In genomic region chr6:121271707-121272074, GRCm38 (mm10) we compare ENCODE assay signal across 8 mouse cellular contexts. TPM values are rescaled to one million over a fixed set of nuclear protein-coding genes. Genes with fewer than 3 reads are reported as not detected.
DNase-seq lines count a peak whose midpoint lies in the region; ATAC-seq and TF ChIP-seq lines count a peak whose summit lies in the region.

No protein-coding gene starts in this region.

- H3K27ac ChIP-seq in heart, embryonic 14.5 days (replicated peaks in 1 of 2; ENCODE audit: control insufficient read depth in 1 of 2, insufficient read depth in 1 of 2, low read depth in 2 of 2, low read length in 2 of 2): no peak overlapping the region
- H3K27ac ChIP-seq in bone marrow macrophage, adult 2 months (ENCODE audit: insufficient read depth, low read depth, low read length): no peak overlapping the region
- no peak overlapping the region for H3K27ac ChIP-seq in hindbrain, embryonic 15.5 days (replicated peaks)
- H3K27ac ChIP-seq in midbrain, embryonic 12.5 days (replicated peaks): no peak overlapping the region

- no peak for ATAC-seq in heart, embryonic 14.5 days (ENCODE audit: insufficient number of reproducible peaks, insufficient read depth, low FRiP score, low read depth)
- peak; percentile 57 for ATAC-seq in hindbrain, embryonic 15.5 days (ENCODE audit: low FRiP score, low read depth)
- ATAC-seq in midbrain, embryonic 12.5 days (ENCODE audit: low FRiP score, low read depth): no peak
- no peak; the same call in 1 of the 2 replicates for ATAC-seq in megakaryocyte progenitor cell, adult 5-6 weeks (replicated peaks; ENCODE audit: poor library complexity)

- TF ChIP-seq POLR2A in bone marrow macrophage, adult 2 months (IDR thresholded peaks at IDR 0.05; ENCODE audit: borderline replicate concordance, low read depth, low read length): no peak

- H3K27me3 ChIP-seq in heart, embryonic 14.5 days (ENCODE audit: control insufficient read depth, insufficient read depth, low read length): 0 out of 2 replicates have a peak, but pooled peaks cover 5% of the 10 kb centered on the region
- H3K27me3 ChIP-seq in hindbrain, embryonic 15.5 days: no peaks in the 10 kb centered on the region
- no peaks in the 10 kb centered on the region; the same call in 1 of the 2 replicates for H3K27me3 ChIP-seq in midbrain, embryonic 12.5 days

- intact Hi-C loops in heart, postnatal 10 days (cut with DNase I): loop anchor here (1.0 to 2.0 kb wide), 4 partner anchors 55 to 262 kb away; no protein-coding TSS in a partner anchor

- no peak for DNase-seq in heart, postnatal 10 days
- no peak for DNase-seq in layer of hippocampus, adult 11-12 months (ENCODE audit: low spot score)
- DNase-seq in right cerebral cortex, postnatal 10 days (ENCODE audit: low spot score in 2 of 2): no peak

- TF ChIP-seq CTCF in bone marrow macrophage, adult 2 months (IDR thresholded peaks at IDR 0.05; ENCODE audit: low read depth, low read length): no peak

- H3K4me3 ChIP-seq in heart, embryonic 14.5 days (ENCODE audit: control insufficient read depth in 1 of 2, insufficient read depth in 1 of 2, low read depth in 1 of 2, low read length in 2 of 2): peak overlapping the region in 1 of 2 experiments; percentile 47; a peak in 1 of 4 replicates
- H3K4me3 ChIP-seq in bone marrow macrophage, adult 2 months (ENCODE audit: insufficient read depth, low read length): peak overlapping the region; percentile 18; the same call in 1 of the 2 replicates
- no peak overlapping the region for H3K4me3 ChIP-seq in hindbrain, embryonic 15.5 days
- H3K4me3 ChIP-seq in midbrain, embryonic 12.5 days: no peak overlapping the region

- no peaks in the 10 kb centered on the region for H3K4me1 ChIP-seq in heart, embryonic 14.5 days (ENCODE audit: control insufficient read depth in 2 of 2, insufficient read depth in 2 of 2, low read length in 2 of 2)
- H3K4me1 ChIP-seq in bone marrow macrophage, adult 2 months (ENCODE audit: control insufficient read depth, insufficient read depth, low read length): peaks cover 5% of the 10 kb centered on the region; the same call in 1 of the 2 replicates
- no peaks in the 10 kb centered on the region for H3K4me1 ChIP-seq in hindbrain, embryonic 15.5 days (replicated peaks)
- H3K4me1 ChIP-seq in midbrain, embryonic 12.5 days: 0 out of 2 replicates have a peak, but pooled peaks cover 2% of the 10 kb centered on the region

- H3K4me2 ChIP-seq in heart, embryonic 14.5 days (ENCODE audit: low read length): peak overlapping the region; percentile 86
- peak overlapping the region; percentile 59 for H3K4me2 ChIP-seq in hindbrain, embryonic 15.5 days
- H3K4me2 ChIP-seq in midbrain, embryonic 12.5 days (replicated peaks): peak overlapping the region; percentile 58

- no peak overlapping the region for H3K9ac ChIP-seq in heart, embryonic 14.5 days (ENCODE audit: low read length)
- no peak overlapping the region for H3K9ac ChIP-seq in hindbrain, embryonic 15.5 days
- no peak overlapping the region for H3K9ac ChIP-seq in midbrain, embryonic 12.5 days (replicated peaks)

- WGBS in heart, embryonic 14.5 days: 11% methylated on average over 4 of the region's 4 CpGs
- WGBS in hindbrain, embryonic 15.5 days: 12% methylated on average over 4 of the region's 4 CpGs
- 15% methylated on average over 4 of the region's 4 CpGs for WGBS in midbrain, embryonic 12.5 days

- no peaks in the 10 kb centered on the region for H3K9me3 ChIP-seq in heart, embryonic 14.5 days (ENCODE audit: control insufficient read depth, low read length)
- no peaks in the 10 kb centered on the region for H3K9me3 ChIP-seq in hindbrain, embryonic 15.5 days
- H3K9me3 ChIP-seq in midbrain, embryonic 12.5 days: no peaks in the 10 kb centered on the region

- H3K36me3 ChIP-seq in heart, embryonic 14.5 days (ENCODE audit: control insufficient read depth, insufficient read depth, low read length): no peaks in the 10 kb centered on the region
- no peaks in the 10 kb centered on the region for H3K36me3 ChIP-seq in hindbrain, embryonic 15.5 days
- H3K36me3 ChIP-seq in midbrain, embryonic 12.5 days: no peaks in the 10 kb centered on the region

RNA-seq across cellular contexts. Expression of gene Usp18, which starts 26.0 kb away (rescaled TPM):
- polyA plus RNA-seq in heart, embryonic 14.5 days (2014; fragmentation: Nextera tagmentation; extraction: Ambion mirVana): 1.7 and 1.8 TPM in 2 replicates
- 1 to 10 TPM in 1 of 2 experiments, under 1 TPM in 1; 0.82 to 1.2 TPM for total RNA-seq in heart, postnatal 10 days (2021)
- polyA plus RNA-seq in bone marrow macrophage, adult 2 months (2012; ENCODE audit: insufficient read depth, insufficient read length, missing spikeins): 28.7 and 31.8 TPM in 2 replicates
- 1.8 and 2.9 TPM in 2 replicates for polyA plus RNA-seq in hindbrain, embryonic 15.5 days (2015; fragmentation: Nextera tagmentation; extraction: Ambion mirVana)
- polyA plus RNA-seq in midbrain, embryonic 12.5 days (2016; fragmentation: Nextera tagmentation; extraction: Ambion mirVana): 1.9 TPM in 2 replicates
- 2.2 and 2.6 TPM in 2 replicates for total RNA-seq in megakaryocyte progenitor cell, adult 5-6 weeks (2015)
- total RNA-seq in megakaryocyte progenitor cell, adult 5-6 weeks (2017): 1.8 and 2.5 TPM in 2 replicates

RNA-seq across cellular contexts. Expression of gene Slc6a13, which starts 28.3 kb away (rescaled TPM):
- 8.0 and 9.3 TPM in 2 replicates for polyA plus RNA-seq in heart, embryonic 14.5 days (2014; fragmentation: Nextera tagmentation; extraction: Ambion mirVana)
- 1 to 10 TPM; 1.2 to 2.0 TPM for total RNA-seq in heart, postnatal 10 days (2021)
- polyA plus RNA-seq in bone marrow macrophage, adult 2 months (2012; ENCODE audit: insufficient read depth, insufficient read length, missing spikeins): 1.1 and 1.3 TPM in 2 replicates
- 49.1 and 62.6 TPM in 2 replicates for polyA plus RNA-seq in hindbrain, embryonic 15.5 days (2015; fragmentation: Nextera tagmentation; extraction: Ambion mirVana)
- 6.4 and 10.8 TPM in 2 replicates for polyA plus RNA-seq in midbrain, embryonic 12.5 days (2016; fragmentation: Nextera tagmentation; extraction: Ambion mirVana)
- 3.9 and 4.3 TPM in 2 replicates for total RNA-seq in megakaryocyte progenitor cell, adult 5-6 weeks (2015)
- 3.4 and 3.5 TPM in 2 replicates for total RNA-seq in megakaryocyte progenitor cell, adult 5-6 weeks (2017)
